Mouse (Mus musculus) kidney, postnatal 25 days (tissue): ENCODE results near the gene Ift172.

Source experiments
- DNase-seq, 2 experiments: peaks; one replicate each; pipeline ENCODE4 v3.0.0; 2021; ENCODE audit warnings: mixed read lengths in 2 of 2

Gene Ift172

DNA sequence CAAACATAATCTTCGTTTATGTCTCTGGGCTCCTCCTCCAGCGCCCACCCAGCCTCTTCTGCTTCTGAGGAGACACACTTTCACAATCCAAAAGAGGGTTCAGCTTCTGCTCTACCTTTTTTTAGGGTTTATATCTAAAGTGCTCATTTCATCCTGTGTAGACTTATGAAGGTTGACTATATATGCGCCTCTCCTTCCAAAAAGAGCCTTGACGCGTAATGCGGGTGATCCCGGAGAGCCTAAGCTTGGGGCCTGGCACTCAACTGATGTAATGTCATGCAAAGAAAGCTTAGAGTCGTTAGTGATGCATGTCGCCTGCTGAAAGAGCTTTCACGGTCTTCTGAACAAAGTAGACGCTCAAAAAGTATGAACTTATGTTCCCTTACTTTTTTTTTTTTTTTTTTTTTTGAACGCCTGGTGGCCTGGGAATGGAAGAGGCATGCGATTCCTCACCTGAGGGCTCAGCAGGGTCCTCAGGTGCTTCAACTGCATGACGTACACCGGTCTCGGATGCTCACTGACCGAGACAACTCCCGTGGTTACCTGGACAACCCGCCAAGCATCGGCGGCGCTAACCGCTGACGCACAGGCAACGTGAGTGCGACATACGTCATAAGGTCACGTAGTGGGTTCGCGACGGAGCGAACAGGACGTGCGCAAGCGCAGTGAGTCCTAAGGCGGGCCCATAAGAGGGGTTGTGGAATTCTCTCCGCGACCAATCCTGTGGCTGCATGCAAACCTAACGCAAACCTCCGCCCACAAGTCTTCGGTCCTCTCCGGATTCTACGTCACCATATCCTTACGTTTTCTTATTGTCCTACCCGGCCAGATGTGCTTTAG lies at the start of gene Ift172:
Ift172 (minus strand) TSS at position 596 of the 840 bp plus-strand sequence.
- peak; percentile 97 to 99 for DNase-seq

DNA sequence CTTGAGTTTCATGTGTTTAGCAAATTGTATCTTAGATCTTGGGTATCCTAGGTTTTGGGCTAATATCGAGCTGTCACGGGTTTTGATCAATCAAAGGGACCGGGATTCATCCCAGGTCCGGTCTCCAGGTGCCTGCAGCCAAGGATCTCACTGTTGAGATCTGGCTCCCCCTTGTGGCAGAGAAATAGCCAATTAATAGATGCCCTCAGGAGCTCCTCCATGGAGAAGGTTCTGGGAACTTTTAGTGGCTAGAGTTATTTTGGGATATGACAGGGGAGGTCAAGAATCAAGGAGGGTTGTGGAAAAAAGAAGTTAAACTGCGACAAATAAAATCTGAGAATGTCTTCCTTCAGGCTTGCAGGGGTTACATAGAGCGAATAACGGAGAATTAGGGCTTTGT lies 37.3 kb upstream of the Ift172 start:
- peak; percentile 71 to 84 for DNase-seq

DNA sequence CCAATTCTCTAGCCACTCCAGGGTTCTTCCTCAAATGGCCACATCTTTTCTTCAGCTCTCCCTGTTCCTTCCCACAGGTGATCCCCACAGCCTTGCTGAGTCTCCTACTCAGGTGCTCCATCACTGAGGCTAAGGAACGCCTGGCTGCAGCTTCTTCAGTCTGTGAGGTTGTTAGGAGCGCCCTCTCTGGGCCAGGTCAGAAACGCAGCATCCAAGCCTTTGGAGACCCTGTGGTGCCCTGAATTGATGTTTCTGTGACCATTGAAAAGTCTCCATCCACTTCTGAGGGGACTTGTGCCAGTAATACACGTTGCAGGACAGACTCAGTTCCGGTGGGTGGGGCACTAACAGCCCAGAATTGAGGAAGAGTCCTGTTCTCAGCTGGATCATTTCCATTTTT lies 35.9 kb upstream of the Ift172 start:
- DNase-seq = peak in 1 of 2 experiments; percentile 15

DNA sequence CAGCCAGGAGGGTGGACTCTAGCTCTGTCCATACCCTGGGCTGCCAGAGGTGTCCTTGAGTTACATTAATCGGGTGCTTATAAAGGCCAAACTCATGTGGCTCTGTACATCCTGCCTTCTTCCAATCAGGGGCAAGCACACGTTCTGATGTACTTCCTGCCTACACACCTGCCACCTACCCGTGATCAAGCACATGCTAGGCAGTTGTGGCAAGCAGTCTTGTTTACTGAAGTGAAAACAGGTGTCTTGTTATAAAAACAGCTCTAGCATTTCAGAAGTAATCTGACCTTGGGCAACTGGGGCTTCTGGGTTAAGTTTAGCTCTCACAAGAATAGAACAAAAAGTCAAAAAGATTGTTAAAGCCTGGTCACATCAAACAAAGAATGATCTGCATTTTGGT lies 33.2 kb upstream of the Ift172 start:
- no peak for DNase-seq

DNA sequence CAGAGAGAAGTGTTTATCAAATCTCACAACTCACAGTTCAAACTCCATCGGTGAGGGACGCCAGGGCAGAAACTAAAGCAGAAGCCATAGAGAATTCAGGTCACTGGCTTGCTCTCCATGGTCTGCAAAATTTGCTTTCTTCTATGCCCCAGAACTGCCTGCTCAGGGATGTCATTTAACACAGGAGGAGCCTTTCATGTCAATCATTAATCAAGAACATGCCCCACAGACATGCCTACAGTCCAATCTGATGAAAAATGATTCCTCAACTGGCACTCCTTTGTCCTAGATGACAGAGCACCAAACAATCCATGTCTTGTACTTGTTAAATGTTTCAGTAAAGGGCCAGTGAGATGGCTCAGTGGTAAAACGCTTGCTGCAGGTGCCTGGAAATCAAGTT lies 31.9 kb upstream of the Ift172 start:
- DNase-seq = no peak

DNA sequence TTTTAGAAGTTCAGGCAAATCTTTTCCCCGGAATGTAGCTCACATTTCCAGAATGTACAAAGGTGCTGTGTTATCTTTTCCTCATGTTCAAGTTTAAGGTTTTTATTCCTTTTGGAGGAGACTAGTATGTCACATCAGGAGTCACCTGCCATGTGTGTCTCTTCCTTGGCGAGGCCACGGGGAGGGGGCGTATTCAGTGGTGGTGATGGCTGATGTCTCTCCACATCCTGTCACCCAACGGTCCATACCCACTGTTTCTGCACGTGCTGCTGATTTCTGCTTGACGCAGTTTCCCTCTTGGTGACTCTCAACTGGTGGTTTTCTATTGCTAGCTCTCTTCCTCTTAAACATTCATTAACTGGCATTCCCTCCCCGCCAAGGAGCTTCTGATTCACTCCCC lies 21.9 kb upstream of the Ift172 start:
- no peak for DNase-seq

DNA sequence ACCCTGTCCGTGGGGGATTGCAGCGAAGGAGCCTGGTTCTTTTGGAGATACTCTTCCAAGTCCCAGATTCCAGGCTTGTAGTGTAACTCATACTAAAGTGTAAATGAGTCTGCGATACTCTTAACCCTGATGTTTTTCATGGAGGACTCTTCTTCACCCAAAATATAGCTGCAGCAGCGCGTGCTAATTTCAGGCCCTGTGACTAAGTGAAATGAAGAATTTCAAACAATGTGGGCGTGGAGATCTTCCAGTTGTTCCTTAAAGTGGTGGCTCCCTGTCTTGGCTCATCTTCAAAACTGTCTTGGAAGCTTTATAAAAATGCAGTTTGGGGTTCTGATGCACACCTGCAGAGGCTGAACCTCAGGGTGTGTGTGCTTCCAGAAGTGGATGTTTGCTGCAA lies 12.2 kb upstream of the Ift172 start:
- no peak for DNase-seq

DNA sequence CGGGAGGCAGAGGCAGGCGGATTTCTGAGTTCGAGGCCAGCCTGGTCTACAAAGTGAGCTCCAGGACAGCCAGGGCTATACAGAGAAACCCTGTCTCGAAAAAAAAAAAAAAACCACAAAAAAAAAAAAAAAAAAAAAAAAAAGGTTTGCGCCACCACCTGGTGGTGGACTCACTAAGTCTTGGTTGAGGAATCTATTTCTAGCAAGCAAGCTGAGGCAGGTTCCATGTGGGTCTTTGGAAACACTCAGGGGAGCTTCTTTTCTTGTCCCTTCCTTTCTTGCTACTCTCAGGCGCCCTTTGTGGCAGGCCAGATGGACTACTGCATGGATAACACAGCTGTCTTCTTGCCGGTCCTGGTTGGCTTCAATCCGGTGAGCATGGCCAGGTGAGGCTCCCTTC lies 10.9 kb upstream of the Ift172 start:
- DNase-seq = no peak

DNA sequence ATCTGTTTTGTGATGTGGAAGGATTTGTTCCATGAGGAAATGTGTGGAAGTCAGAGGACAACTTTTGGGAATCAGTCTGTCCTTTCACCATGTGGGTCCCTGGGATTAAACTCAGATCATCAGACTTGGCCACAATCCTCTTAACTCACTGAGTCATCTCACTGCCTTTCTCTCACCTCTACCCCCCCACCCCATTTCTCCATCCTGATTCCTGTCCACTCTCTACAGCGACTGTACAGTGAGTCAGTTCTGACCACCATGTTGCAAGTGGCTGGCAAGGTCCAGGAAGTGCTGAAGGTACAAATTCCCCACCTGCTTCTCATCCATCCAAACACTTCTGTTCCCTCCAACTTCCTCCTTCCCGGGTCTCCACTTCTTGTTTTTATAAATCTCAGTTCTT lies 7.6 kb upstream of the Ift172 start:
- DNase-seq = no peak

DNA sequence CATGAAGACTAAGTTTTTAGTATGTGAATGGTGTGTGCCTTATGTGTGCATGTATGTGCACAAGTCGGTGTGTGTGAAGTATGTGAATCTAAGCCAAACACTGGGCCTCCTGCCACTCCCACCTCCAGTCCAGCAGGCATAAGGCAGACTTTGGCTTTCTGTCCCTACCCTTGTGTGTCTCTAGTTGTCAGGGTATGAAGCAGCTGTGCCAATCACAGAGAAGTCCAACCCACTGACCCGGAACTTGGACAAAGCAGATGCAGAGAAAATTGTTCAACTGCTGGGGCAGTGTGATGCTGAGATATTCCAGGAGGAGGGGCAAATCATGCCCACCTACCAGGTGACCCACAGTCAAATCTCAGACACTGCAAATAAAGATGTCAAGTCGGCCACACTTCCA lies 7.1 kb upstream of the Ift172 start:
- peak; percentile 21 to 51 for DNase-seq

DNA sequence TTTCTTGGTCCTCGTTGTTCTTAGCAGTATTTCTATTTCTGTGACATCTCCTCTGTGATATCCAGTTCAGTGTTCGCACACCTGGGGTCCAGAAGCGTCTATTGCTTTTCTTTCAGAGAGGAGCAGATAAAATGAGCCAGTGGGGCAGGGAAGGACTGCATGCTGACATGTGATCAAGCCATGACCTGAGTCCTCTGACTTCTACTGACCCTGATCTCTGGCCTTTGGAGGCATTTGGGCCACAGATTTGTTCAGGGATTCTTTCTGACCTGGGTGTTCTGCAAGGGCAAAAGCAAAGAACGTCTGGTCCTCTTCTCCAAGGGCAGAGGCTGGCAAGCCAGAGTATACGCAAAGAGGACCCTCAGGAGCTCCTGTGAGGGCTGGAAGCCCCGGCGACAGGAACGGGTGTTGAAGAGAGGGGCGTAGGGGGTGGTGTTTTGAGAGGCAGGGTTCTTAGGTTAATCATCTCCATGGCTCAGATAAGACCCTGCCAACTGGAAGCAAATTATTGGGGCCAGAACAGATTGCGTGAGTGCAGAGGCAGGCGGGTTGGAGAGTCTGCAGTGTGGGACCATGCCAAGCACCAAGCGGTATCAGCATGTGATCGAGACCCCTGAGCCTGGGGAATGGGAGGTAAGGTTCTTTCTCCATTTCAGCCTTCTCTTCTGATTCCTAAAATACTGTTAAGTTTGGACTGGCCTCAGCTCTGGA lies 6.3 kb upstream of the Ift172 start, which contains the start of gene Gckr:
Gckr (plus strand) TSS at position 397 of the 711 bp plus-strand sequence.
- no peak for DNase-seq

DNA sequence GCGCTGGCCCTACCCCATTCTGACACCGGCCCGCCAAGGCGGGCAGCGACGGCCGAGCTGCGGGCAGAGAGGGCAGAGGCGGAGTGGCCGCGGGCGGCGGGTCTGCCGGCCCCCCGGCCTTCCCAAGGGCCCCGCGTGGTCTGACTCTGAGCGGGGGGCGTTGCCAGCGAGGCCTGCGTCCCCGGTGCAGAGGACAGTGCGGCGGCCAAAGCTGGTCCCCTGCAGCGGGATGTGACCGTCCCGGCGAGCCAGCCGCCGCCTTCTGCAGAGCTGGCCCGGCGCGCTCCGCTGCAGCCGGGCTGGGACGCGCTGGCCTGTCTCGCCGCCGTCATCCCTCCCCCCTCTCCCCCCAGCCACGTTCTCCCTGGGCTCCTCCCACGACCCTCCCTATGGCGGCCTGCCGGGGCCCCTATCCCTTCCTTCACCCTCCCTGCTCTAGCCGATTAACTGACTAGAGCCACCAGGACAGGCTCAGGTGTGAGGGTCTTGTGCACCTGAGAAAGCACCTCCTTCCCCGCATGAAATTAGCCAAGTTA lies 4.8 kb upstream of the Ift172 start, which contains the start of gene Fndc4:
Fndc4 (minus strand) TSS at position 475 of the 536 bp plus-strand sequence.
- peak; percentile 18 to 59 for DNase-seq

DNA sequence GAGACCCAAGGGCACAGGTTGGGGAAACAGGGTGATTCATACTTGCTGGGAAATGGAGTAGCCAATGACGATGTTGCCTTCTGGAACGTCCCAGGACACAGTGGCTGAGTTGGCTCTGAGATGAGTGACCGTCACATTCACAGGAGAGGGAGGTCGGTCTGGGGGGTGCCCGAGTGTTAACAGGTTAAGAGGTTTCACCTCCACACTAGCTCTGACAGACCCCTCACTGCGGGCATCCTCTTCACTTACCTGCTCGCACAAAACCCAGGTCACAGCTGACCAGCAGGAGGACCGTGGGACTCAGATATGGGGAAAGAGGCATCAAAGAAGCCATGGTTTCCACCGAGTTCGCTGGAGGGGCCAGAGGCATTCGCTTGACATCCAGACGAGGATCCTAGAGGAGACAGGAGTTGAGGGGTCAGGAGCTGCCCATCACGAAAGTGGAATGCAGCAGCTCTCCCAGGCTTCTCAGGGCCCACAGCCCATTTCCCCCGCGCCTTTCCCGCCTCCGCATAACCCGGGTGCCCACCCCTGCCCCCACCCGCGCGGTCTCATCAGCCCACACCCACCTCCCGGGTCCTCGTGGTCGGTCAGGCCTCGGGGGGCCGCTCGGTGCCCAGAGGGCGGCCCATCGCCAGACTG lies 4.2 kb upstream of the Ift172 start:
- no peak for DNase-seq

DNA sequence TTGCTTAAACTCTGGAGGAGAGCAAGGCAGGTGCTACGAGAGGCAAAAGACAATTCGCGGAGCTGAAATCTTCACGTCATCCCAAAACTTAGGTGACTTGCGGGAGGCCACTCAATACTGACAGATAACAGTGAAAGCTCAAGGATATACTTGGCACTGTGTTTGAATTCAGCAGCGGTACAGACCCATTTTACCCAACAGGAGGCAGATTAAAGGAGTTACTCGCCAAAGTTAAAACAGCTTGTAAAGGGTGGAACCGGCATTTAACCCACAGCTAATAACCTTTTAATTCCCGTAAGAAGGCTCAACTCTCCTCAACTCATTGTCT lies 409 bp upstream of the Ift172 start:
- no peak for DNase-seq

DNA sequence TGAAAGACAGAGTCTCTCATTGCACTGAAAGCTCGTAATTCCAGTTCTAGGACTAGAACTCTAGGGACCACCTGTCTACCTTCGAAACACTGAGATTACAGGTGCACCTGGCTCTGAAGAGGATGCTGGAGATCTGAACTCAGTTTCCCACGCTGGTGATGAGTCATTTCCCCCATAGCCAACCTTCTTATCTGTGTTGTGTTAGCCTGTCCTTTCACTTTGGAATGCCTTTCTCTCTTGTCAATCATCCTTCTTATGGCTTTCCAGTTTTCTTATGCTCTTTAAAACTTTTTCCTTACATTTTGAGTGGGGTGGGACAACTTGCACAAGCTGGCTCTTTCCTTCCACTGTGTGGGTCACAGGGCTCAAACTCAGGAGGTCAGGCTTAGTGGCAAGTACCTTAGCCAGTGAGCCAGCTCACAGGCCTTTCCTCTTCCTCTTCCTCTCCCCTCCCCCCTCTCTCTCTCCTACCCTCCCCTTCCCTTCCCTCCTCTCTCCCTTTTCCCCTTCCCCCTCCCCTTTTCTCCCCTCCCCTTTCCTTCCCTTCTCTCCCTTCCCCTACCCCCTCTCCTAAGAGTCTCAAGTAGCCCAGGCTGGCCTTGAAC lies 1.2 kb downstream of the Ift172 start:
- no peak for DNase-seq

DNA sequence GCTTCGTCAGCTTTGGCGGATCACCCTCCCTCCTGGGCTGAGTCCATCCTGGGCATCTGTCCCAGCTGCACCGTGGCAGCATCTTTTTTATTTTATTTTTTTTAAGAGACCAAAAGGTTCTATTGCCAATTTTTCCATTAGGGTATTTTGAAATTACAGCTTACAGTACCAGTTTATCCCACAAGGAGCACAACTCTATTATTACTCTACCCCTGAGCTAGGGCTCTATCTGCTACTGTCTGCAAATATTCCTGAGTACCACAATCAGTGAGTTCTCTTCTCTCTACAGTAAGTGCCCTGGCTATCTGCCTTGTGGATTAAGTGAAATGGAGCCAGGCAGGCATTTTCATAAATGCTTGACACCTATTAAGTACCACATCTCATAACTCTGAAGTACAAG lies 2.3 kb downstream of the Ift172 start:
- DNase-seq = no peak

DNA sequence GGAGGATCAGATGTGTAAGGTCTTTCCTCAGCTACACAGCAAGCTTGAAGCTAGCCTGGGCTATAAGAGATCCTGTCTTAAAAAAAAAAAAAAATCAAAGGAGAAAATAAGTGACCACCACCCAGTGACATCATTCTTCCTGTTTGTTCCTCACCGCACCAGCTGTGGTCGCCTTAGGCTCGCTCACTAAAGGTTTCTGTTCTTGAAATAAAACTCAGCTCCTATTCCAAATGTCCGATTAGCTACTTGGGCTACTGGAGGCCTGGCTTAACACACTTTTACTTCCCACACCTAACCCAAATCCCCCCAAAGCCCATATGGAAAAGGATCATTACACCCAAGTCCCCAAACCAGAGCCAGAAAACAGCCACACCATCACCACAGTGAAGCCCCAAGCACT lies 2.7 kb downstream of the Ift172 start:
- DNase-seq = no peak

DNA sequence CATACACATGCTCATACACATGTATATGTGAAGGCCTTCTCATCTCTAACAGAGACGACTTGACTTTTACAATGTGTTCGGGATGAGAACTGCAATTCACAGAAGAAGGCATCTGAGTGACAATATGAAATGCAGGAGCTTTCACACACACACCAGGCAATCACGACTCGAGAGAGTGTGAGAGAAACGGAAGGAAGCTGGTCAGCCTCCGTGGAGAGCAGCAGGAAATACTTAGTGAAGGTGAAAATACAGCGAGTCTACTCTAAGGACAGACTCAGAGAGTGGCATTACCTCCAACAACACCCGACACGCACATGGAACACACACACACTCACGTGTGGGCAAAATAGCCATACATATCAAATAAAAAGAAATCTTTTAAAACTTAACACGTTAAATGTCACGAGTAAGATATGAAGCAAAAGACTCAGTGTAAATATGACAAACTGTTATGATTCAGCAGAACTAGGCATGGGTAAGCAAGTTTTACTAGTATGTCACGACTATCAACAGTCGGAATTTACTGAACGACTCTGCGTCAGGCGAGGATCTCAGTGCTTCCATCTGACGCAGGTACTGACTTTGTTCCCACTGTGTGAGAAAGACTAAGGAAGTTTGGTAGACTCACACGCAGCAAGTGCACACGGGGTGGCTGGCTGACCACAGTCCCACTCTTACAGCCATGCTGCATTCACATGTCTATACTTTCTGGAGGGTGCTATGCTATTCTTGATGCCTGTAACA lies 11.5 kb downstream of the Ift172 start:
- no peak for DNase-seq

DNA sequence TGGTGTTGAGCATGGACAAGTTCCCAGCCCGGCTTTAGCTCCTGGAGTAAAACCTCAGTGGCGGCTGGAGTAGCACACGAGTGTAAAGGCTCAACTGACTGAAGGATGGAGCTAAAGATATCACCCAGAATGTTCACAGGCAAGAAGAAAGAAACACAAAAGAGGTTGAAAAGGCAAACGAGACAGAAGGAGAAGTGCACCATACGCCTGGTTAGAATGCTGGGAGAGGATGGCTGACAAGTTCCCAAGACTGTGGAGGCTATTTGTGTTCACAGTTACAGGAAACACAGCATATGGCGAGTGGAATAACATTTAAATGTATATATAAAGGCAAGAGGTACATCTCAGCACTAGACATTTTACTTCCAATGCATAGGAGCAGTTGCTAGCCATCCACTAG lies 17.9 kb downstream of the Ift172 start:
- no peak for DNase-seq

DNA sequence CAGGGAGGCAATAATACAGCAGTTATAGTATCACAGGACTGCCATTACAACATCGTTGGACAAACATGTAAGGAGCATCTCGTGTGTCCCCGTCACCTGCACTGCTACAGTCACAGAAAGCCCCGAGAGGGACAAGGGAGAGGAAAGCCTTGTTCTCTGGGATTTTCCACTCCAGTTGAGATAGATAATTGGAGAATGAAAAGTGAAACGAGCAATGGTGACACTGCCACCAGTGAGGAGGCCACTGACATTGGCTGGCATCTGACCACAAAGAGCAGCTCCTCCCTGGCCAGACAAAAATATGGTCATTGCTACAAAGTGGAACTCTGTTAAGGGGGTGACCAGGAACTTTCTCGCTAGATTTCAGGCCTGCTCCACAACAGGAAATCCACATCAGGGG lies 23.2 kb downstream of the Ift172 start:
- DNase-seq = peak; percentile 4 to 40

DNA sequence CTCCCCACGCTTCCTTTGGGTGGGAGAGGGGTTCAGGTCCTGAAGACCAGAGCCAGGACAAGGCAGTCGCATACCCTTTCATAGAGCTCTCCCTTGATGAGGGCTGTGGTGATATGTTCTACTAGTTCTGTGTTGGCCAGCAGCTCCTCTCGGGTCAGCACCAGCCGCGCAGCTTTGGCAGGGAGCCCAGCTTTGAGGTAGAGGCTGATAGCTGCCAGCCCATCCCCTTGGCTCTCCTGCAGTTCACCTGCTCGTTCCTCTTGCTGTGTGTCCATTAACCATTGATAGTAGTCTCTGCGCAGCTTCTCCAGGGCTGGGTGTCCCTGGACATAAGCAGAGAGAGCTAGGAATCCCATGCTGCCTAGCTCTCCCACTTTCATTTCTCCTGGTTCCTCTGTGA lies 24.8 kb downstream of the Ift172 start:
- peak in 1 of 2 experiments; percentile 18 for DNase-seq

DNA sequence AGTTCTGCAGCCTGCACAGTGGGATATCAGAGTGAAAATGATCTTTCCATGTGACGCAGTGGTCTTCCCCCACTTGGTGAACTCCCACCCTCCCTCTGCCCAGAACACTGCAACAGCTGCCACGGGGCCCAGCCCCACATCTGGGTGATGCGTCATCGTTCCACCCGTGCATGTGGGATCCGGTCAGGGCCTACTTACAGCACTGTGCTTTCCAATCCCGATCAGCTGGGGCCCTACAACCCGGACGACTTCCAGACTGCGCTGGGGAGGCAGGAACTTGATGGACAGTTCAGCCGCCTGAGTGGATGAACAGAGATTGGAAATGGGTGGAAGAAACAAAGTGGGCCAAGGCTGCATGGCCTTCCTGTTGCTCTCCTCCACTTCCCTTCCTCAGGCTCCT lies 33.3 kb downstream of the Ift172 start:
- DNase-seq = no peak
